Mouse (Mus musculus): ENCODE measurements around the gene B020004J07Rik.
"Not testable (repeated sequence)": the region's sequence is repeated elsewhere in the genome, so short reads cannot be mapped to it uniquely, and the experiment has no call there.

B020004J07Rik gene

DNA sequence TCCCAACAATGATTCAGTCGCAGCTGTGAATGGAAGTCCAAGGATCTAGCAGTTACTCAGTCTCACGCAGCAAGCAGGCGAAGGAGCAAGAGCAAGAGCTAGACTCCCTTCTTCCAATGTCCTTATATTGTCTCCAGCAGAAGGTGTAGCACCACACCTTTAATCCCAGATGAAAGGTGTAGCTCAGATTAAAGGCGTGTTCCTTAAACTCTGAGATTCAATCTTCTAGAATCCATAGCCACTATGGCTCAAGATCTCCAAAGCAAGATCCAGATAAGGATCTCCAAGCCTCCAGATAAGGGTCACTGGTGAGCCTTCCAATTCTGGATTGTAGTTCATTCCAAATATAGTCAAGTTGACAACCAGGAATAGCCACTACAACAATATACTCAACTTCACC is at the start of gene B020004J07Rik:
Gene B020004J07Rik (minus strand): TSS at position 101 of the 400 bp plus-strand sequence.
- DNase-seq (ENCODE audit: low read depth, low spot score) = not testable (repeated sequence)

DNA sequence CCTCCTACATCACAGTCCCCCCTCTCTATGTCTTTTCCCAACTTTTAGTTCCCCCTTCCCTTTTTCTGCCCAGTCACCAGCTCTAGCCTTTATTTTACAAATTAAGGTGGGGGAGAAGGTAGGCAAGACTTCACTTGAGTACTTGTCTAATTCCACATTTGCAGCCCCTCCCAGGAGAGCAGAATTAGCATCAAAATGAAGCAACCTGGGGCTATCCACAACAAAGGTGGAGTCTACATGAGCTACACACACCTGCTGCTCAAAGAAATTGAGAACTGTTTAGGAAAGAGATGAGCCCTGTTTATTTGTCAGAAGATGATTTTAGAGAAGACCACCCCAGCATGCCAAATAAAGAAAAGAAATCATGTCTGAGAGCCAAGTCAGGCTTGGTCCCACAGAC is 45.6 kb upstream of the B020004J07Rik start:
- DNase-seq (ENCODE audit: low read depth, low spot score) = no peak

DNA sequence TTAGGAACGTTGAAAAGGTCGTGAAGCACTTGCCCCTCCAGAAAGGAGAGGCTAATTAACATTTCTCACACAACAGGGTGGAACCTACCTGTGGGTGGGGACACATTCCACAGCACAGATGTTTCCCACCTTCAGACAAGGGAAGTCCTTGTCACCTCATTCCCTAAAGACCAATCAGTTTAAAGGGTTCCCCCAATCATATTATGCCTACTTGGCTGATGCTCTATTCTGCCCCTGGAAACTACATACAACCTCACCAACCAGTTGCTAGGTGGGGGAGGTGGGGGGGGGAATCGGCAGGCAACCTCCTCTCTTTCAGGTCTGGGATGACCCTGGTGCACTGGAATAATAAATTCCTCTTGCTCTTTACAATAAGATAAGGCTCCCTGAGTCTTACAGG is 39.8 kb upstream of the B020004J07Rik start:
- DNase-seq (ENCODE audit: low read depth, low spot score) = no peak

DNA sequence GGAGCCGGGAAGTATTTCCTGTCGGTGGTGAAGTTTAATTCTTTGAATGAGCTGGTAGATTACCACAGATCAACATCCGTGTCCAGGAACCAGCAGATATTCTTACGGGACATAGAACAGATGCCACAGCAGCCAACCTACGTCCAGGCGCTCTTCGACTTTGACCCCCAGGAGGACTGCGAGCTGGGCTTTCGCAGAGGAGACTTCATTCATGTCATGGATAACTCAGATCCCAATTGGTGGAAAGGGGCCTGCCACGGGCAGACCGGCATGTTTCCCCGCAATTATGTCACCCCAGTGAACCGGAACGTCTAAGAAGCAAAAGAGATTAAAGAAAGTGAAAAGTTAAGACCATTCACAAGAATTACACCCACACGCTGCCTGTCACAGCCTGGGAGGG is 31.9 kb upstream of the B020004J07Rik start:
- DNase-seq (ENCODE audit: low read depth, low spot score) = not testable (repeated sequence)

DNA sequence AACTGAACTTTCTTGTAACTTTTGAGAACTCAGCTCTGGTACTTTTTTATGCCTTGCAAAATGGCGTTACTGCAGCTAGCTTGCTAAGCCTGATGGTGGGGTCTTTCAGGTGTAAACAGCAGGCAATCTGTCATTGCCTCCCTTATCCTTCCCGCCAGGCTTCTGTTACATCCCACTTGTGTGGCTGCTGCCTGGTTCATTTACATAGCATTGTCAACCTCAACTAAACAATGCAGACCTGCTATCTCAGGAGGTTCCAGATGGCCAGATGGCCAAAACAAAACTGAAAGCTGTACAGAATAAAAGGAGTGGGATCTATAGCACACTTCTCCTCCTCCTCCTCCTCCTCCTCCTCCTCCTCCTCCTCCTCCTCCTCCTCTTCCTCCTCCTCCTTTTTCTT is 28.2 kb upstream of the B020004J07Rik start:
- not testable (repeated sequence) for DNase-seq (ENCODE audit: low read depth, low spot score)

DNA sequence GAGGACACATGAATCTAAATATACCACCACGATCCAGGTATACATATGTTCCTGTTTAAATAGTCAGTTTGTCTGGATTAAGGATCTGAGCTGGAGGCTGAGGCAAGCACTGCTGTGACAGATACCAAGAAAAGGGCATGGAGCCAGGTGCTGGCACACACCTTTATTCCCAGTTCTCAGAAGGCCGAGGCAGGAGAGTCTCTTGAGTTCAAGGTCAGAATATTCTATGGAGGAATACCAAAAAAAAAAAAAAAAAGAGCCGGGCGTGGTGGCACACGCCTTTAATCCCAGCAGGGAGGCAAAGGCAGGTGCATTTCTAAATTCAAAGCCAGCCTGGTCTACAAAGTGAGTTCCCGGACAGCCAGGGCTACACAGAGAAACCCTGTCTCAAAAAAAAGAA is 18.5 kb upstream of the B020004J07Rik start:
- DNase-seq (ENCODE audit: low read depth, low spot score) = no peak

DNA sequence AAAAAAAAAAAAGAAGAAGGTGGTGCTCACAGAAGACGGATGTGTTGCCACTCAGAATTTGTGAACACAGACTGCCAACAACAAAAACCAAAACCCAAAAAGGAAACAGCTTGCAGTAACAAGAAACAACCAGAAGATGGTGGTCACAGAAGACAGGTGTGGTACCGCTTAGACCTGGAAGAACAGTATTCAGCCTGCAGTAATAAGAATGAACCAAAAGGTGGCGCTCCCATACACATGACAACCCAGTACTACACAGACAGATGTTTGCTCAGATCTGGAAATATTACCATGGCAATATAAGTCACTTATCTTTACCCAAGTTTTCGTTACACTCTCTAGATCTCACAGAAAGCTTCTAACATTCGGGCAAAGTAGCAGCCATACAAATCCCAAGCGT is 17.1 kb upstream of the B020004J07Rik start:
- peak; percentile 3 for DNase-seq (ENCODE audit: low read depth, low spot score)

DNA sequence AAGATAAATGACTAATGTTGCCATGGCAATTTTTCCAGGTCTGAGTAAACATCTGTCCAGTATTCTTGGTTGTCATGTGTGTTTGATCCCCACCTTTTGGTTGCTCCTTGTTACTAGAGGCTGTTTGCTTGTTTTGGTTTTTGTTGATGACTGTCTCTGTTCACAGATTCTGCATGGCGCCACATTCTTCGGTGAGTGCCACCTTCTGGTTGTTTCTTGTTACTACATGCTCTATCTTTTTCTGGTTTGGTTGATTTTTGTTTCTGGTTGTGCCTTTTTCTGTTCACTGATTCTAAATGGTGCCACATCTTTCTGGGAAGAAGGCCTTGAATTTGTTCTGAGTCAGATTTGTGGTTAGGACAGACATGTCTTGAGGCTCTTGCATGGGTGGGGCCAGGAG is 7.1 kb upstream of the B020004J07Rik start:
- DNase-seq (ENCODE audit: low read depth, low spot score) = no peak
